Mouse (Mus musculus) lung, postnatal 0 days (tissue): ENCODE results near the gene Gm49403. TPM values are rescaled to one million over a fixed set of nuclear protein-coding genes. Genes with fewer than 3 reads are reported as not detected.

Experiments used
- ATAC-seq: fragments of 200-750 bp; cut with Nextera tagmentation; 2 replicates; pipeline ENCODE4 v1.8.0; 2017; ENCODE audit warnings: moderate library complexity
- DNase-seq: peaks from one replicate; pipeline ENCODE4 v3.0.0-alpha.2; 2016; ENCODE audit warnings: low spot score
- H3K27ac ChIP-seq: fragments of 300-500 bp; sonication (generic); 2 replicates; pipeline ENCODE4 v1.5.1; 2014; ENCODE audit warnings: antibody characterized with exemption, mild to moderate bottlenecking, low read length, mixed read lengths
- H3K27me3 ChIP-seq: fragments of 300-500 bp; sonication (generic); replicated peaks from 2 replicates; pipeline ENCODE4 v1.6.1; 2014; ENCODE audit warnings: low read length, mixed read lengths; ENCODE audit not compliant: insufficient read depth
- H3K36me3 ChIP-seq: fragments of 300-500 bp; sonication (generic); 2 replicates; pipeline ENCODE4 v1.6.1; 2014; ENCODE audit warnings: low read length, mixed read lengths; ENCODE audit not compliant: insufficient read depth
- H3K4me1 ChIP-seq: fragments of 300-500 bp; sonication (generic); 2 replicates; pipeline ENCODE4 v1.6.1; 2014; ENCODE audit warnings: antibody characterized with exemption, low read depth, low read length, mixed read lengths; ENCODE audit not compliant: insufficient read depth
- H3K4me2 ChIP-seq: fragments of 300-500 bp; sonication (generic); replicated peaks from 2 replicates; pipeline ENCODE4 v1.6.1; 2014; ENCODE audit warnings: low read depth, mild to moderate bottlenecking, low read length, moderate library complexity, mixed read lengths
- H3K4me3 ChIP-seq: fragments of 300-500 bp; sonication (generic); 2 replicates; pipeline ENCODE4 v1.5.1; 2014; ENCODE audit warnings: low read depth, low read length
- H3K9ac ChIP-seq: fragments of 300-500 bp; sonication (generic); replicated peaks from 2 replicates; pipeline ENCODE4 v1.6.1; 2014; ENCODE audit warnings: low read depth, mild to moderate bottlenecking
- H3K9me3 ChIP-seq: fragments of 300-500 bp; sonication (generic); 2 replicates; pipeline ENCODE4 v1.6.1; 2016; ENCODE audit warnings: low read length, mixed read lengths
- CTCF ChIP-seq: IDR thresholded peaks from 2 replicates; pipeline ENCODE4 v1.5.1; 2016; ENCODE audit warnings: antibody characterized with exemption, mild to moderate bottlenecking
- EP300 ChIP-seq: IDR thresholded peaks from 2 replicates; pipeline ENCODE4 v1.6.1; 2016; ENCODE audit warnings: antibody characterized with exemption, mild to moderate bottlenecking, control low read depth
- WGBS: fragments of 180-500 bp; shearing (Covaris S2); extraction: QIAGEN DNeasy Blood & Tissue Kit; methylation state at CpG from one replicate; pipeline ENCODE4 v1.1.7; 2014; 5-methylcytosine and 5-hydroxymethylcytosine counted together
- polyA plus RNA-seq: library from polyadenylated mRNA; unstranded; fragments of >200 nt; fragmentation: Nextera tagmentation; extraction: Ambion mirVana; gene quantifications from 2 replicates; pipeline ENCODE4 v1.2.1, GENCODE M21; 2015

The Gm49403 gene
- polyA plus RNA-seq, 1 experiment from 2014 or later = not detected

GRCm38 (mm10) chr19:8880311-8881033 is 3.3 kb upstream of the Gm49403 start, which contains the start of gene Uqcc3:
TSS of gene Uqcc3 (minus strand) at chr19:8880923.
- Histone ChIP-seq H3K9me3 (no peaks in the 10 kb centered on the region), H3K36me3 (0 out of 2 replicates have a peak, but pooled peaks cover 3% of the 10 kb centered on the region), H3K27ac (peak within 1 kb of the TSS; percentile 91), H3K27me3 (no peaks in the 10 kb centered on the region), H3K4me1 (no peaks in the 10 kb centered on the region), H3K4me2 (peak within 1 kb of the TSS; percentile 79), H3K9ac (peak within 1 kb of the TSS; percentile 89), H3K4me3 (peak within 1 kb of the TSS; percentile 67)
- whole genome bisulfite sequencing = 0% methylated on average over 42 of the region's 42 CpGs
- TF ChIP-seq CTCF (no peak), EP300 (0 out of 2 replicates have a peak, but pooled peaks have one; percentile 12)
- ATAC-seq = peak; percentile 98
- peak; percentile 95 for DNase-seq

GRCm38 (mm10) chr19:8881034-8881392 is 2.7 kb upstream of the Gm49403 start:
- no peak overlapping the region for H3K27ac ChIP-seq

GRCm38 (mm10) chr19:8886916-8887584 is 3.3 kb downstream of the Gm49403 start:
- Histone ChIP-seq H3K27ac (peak overlapping the region; percentile 83; the same call in 1 of the 2 replicates), H3K4me1 (peaks cover 6% of the 10 kb centered on the region; the same call in 1 of the 2 replicates), H3K9me3 (no peaks in the 10 kb centered on the region), H3K27me3 (no peaks in the 10 kb centered on the region), H3K4me2 (no peak overlapping the region), H3K36me3 (no peaks in the 10 kb centered on the region), H3K4me3 (no peak overlapping the region), H3K9ac (no peak overlapping the region)
- WGBS = 46% methylated on average over 1 of the region's 1 CpGs
- no peak for ATAC-seq
- DNase-seq = peak; percentile 70
- TF ChIP-seq EP300 = no peak; the same call in 1 of the 2 replicates
- TF ChIP-seq CTCF = no peak

More at GRCm38 (mm10) chr19:8881034-8881392, 2.7 kb upstream of the Gm49403 start:
- Histone ChIP-seq H3K27me3 (no peaks in the 10 kb centered on the region), H3K9me3 (no peaks in the 10 kb centered on the region), H3K36me3 (no peaks in the 10 kb centered on the region), H3K4me2 (peak overlapping the region; percentile 79), H3K4me1 (no peaks in the 10 kb centered on the region), H3K9ac (peak overlapping the region; percentile 89; the same call in 1 of the 2 replicates), H3K4me3 (peak overlapping the region; percentile 67)
- no peak for TF ChIP-seq EP300
- no peak for TF ChIP-seq CTCF
- 6% methylated on average over 3 of the region's 3 CpGs for WGBS
- ATAC-seq (no peak; the same call in 1 of the 2 replicates), DNase-seq (no peak)

GRCm38 (mm10) chr19:8887585-8888463 is 4.1 kb downstream of the Gm49403 start:
- DNase-seq = no peak
- 13% methylated on average over 19 of the region's 19 CpGs for WGBS
- no peak for ATAC-seq

GRCm38 (mm10) chr19:8888511-8889385 is 5.0 kb downstream of the Gm49403 start, which contains the start of the genes 1810009A15Rik and Gm49416:
TSS of gene 1810009A15Rik (plus strand) at chr19:8888853.
TSS of gene Gm49416 (plus strand) at chr19:8888926.
- Histone ChIP-seq H3K9me3 (no peaks in the 10 kb centered on the region), H3K27ac (peak within 1 kb of the TSS; percentile 83), H3K4me2 (peak within 1 kb of the TSS; percentile 73), H3K4me1 (peaks cover 7% of the 10 kb centered on the region; the same call in 1 of the 2 replicates), H3K36me3 (no peaks in the 10 kb centered on the region), H3K9ac (peak within 1 kb of the TSS; percentile 77), H3K27me3 (no peaks in the 10 kb centered on the region), H3K4me3 (peak within 1 kb of the TSS; percentile 67)
- DNase-seq (peak; percentile 98), ATAC-seq (peak; percentile 96)
- under 1% methylated on average over 58 of the region's 58 CpGs for WGBS
- TF ChIP-seq EP300 (0 out of 2 replicates have a peak, but pooled peaks have one; percentile 9), CTCF (no peak)

More at GRCm38 (mm10) chr19:8887585-8888463, 4.1 kb downstream of the Gm49403 start:
- peak overlapping the region; percentile 77 for H3K9ac ChIP-seq
- H3K4me3 ChIP-seq = peak overlapping the region; percentile 67
- H3K27me3 ChIP-seq = no peaks in the 10 kb centered on the region
- TF ChIP-seq CTCF (no peak), EP300 (no peak)
- H3K4me2 ChIP-seq = peak overlapping the region; percentile 73
- no peaks in the 10 kb centered on the region for H3K36me3 ChIP-seq
- H3K4me1 ChIP-seq = peaks cover 6% of the 10 kb centered on the region; the same call in 1 of the 2 replicates
- no peaks in the 10 kb centered on the region for H3K9me3 ChIP-seq
- peak overlapping the region; percentile 83 for H3K27ac ChIP-seq
